Mouse (Mus musculus) kidney, adult 2 months (tissue): ENCODE data around the gene Spg7. TPM values are rescaled to one million over a fixed set of nuclear protein-coding genes. Genes with fewer than 3 reads are reported as not detected.
A peak's percentile ranks its signal among the peaks of the same experiment; 100 is the strongest.
"Not testable (repeated sequence)": the region's sequence is repeated elsewhere in the genome, so short reads cannot be mapped to it uniquely, and the experiment has no call there.

Experiments
- DNase-seq: peaks from one replicate; pipeline ENCODE4 v3.0.0; 2021
- H3K27ac ChIP-seq: fragments of 200-500 bp; 2 replicates; pipeline ENCODE4 v1.5.1; 2012; ENCODE audit warnings: low read depth, low read length, control low read depth, inconsistent platforms; ENCODE audit not compliant: insufficient read depth
- H3K27me3 ChIP-seq: fragments of 200-500 bp; replicated peaks from 2 replicates; pipeline ENCODE4 v1.6.1; 2012; ENCODE audit warnings: mild to moderate bottlenecking, moderate library complexity, low read length, inconsistent platforms; ENCODE audit not compliant: control insufficient read depth, insufficient read depth
- H3K36me3 ChIP-seq: fragments of 200-500 bp; 2 replicates; pipeline ENCODE4 v1.6.1; 2012; ENCODE audit warnings: mild to moderate bottlenecking, moderate library complexity, low read length, inconsistent platforms; ENCODE audit not compliant: control insufficient read depth, insufficient read depth
- H3K4me1 ChIP-seq: fragments of 200-500 bp; 2 replicates; pipeline ENCODE4 v1.6.1; 2011; ENCODE audit warnings: low read length; ENCODE audit not compliant: control insufficient read depth, insufficient read depth
- H3K4me3 ChIP-seq: fragments of 200-500 bp; 2 replicates; pipeline ENCODE4 v1.5.1; 2011; ENCODE audit warnings: mild to moderate bottlenecking, low read depth, low read length, control low read depth; ENCODE audit not compliant: insufficient read depth
- CTCF ChIP-seq: fragments of 200-500 bp; conservative IDR thresholded peaks from 2 replicates; pipeline ENCODE4 v1.5.1; 2011; ENCODE audit warnings: low read depth, mild to moderate bottlenecking, control low read depth, low read length, moderate library complexity, mixed read lengths; ENCODE audit not compliant: insufficient read depth, insufficient read length
- POLR2A ChIP-seq: fragments of 200-500 bp; IDR thresholded peaks from one replicate; pipeline ENCODE4 v1.6.1; 2011; ENCODE audit warnings: low read depth, low read length, control low read depth
- WGBS: fragments of 180-500 bp; shearing (Covaris S2); methylation state at CpG from one replicate; pipeline ENCODE4 v1.1.7; 2018; 5-methylcytosine and 5-hydroxymethylcytosine counted together
- polyA plus RNA-seq: library from polyadenylated mRNA; depleted of rRNA; stranded (reverse); fragments of >200 nt; gene quantifications from 2 replicates; pipeline ENCODE4 v1.2.3, GENCODE M21; 2012

The Spg7 gene
- polyA plus RNA-seq, 1 experiment, result 137 TPM

DNA sequence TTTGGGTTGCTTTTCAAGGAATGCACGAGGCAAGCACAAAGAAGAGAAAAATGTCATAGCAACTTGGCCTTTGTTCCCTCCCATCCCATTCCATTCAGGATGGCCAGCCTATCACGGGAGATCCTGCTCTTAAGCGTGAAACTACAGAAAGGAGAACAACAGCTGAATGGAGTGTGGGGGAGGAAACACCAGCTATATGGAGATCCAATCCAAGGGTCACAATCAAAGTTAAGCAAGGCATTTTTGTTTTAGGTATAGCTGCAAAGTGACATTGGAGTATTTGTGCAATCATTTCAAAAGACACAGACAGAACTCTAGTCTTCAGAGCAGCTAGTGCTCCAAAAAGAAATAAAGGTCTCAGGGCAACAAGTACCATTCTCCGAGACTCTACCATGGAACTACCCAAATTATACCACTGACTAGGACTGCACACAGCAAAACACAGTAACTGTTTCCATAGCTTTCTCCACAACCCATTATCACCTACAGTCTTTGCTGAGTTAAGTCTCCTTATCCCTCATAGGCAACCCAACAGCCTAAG, 22.6 kb upstream of the Spg7 start:
- no peaks in the 10 kb centered on the region for H3K36me3 ChIP-seq
- H3K27ac ChIP-seq, result no peak overlapping the region
- peaks cover 24% of the 10 kb centered on the region for H3K4me1 ChIP-seq
- H3K4me3 ChIP-seq, result no peak overlapping the region
- no peaks in the 10 kb centered on the region for H3K27me3 ChIP-seq
- 12% methylated on average over 4 of the region's 4 CpGs for WGBS
- DNase-seq, result peak; percentile 63
- TF ChIP-seq CTCF, result no peak
- no peak for TF ChIP-seq POLR2A

- Histone ChIP-seq H3K27ac (peak overlapping the region; percentile 36), H3K4me3 (peak overlapping the region; percentile 71), H3K36me3 (no peaks in the 10 kb centered on the region), H3K27me3 (no peaks in the 10 kb centered on the region), H3K4me1 (peaks cover 19% of the 10 kb centered on the region)
- TF ChIP-seq CTCF, result 0 out of 2 replicates have a peak, but pooled peaks have one; percentile 12
- no peak for TF ChIP-seq POLR2A
- peak; percentile 75 for DNase-seq
- under 1% methylated on average over 69 of the region's 71 CpGs for WGBS
Measured at GRCm38 (mm10) chr8:123041008-123041773, 21.6 kb upstream of the Spg7 start.

GRCm38 (mm10) chr8:123041774-123042105, 21.0 kb upstream of the Spg7 start:
- no peak for DNase-seq
- H3K27me3 ChIP-seq, result no peaks in the 10 kb centered on the region
- TF ChIP-seq CTCF (no peak), POLR2A (no peak)
- H3K4me1 ChIP-seq, result peaks cover 19% of the 10 kb centered on the region
- H3K4me3 ChIP-seq, result peak overlapping the region; percentile 71
- H3K36me3 ChIP-seq, result no peaks in the 10 kb centered on the region
- under 1% methylated on average over 60 of the region's 60 CpGs for WGBS
- H3K27ac ChIP-seq, result peak overlapping the region; percentile 36; the same call in 1 of the 2 replicates

- Histone ChIP-seq H3K36me3 (no peaks in the 10 kb centered on the region), H3K27ac (peak within 1 kb of the TSS; percentile 95), H3K4me1 (peaks cover 18% of the 10 kb centered on the region), H3K4me3 (peak within 1 kb of the TSS; percentile 85), H3K27me3 (no peaks in the 10 kb centered on the region)
- WGBS, result 1% methylated on average over 91 of the region's 91 CpGs
- DNase-seq, result peak; percentile 100
- TF ChIP-seq CTCF (no peak), POLR2A (peak; percentile 98)
Measured at GRCm38 (mm10) chr8:123042158-123042973, 20.4 kb upstream of the Spg7 start, which contains the start of gene Ankrd11. Ankrd11 (minus strand) TSS chr8:123042277.

DNA sequence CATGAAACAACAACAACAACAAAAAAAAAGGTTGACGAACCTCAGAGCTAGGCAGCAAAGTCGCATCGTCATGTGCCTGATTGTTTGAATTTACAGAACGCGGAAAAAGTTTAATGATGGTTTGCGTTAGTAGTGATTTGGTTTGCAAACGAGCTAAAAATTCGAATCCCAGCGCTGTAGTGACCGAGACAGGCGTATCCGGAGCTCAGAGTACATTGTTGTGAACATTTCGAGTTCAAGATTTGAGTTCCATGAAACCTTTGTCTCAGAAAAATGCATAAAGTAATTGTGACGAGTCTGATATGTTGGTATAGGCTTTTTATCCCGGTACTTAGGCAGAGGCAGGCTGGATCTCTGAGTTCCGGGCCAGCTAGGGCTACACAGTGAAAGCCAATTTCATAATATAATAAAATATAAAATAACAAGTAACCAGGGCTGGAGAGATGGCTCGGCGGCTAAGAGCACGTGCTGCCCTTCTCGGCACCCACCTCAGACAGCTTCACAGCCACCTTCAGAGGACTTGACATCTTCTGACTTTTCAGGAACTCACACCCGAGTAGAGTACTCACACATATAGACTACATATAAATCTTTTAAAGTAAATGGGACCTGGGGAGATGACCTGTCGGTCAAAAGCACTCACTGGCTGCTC, 19.6 kb upstream of the Spg7 start:
- no peaks in the 10 kb centered on the region for H3K27me3 ChIP-seq
- H3K4me3 ChIP-seq, result peak overlapping the region; percentile 85
- H3K27ac ChIP-seq, result peak overlapping the region; percentile 95
- no peaks in the 10 kb centered on the region for H3K36me3 ChIP-seq
- 4% methylated on average over 22 of the region's 22 CpGs for WGBS
- TF ChIP-seq CTCF, result no peak
- peaks cover 25% of the 10 kb centered on the region for H3K4me1 ChIP-seq
- DNase-seq, result no peak

- 59% methylated on average over 3 of the region's 3 CpGs for WGBS
- no peak for DNase-seq
- no peaks in the 10 kb centered on the region for H3K27me3 ChIP-seq
- H3K36me3 ChIP-seq, result no peaks in the 10 kb centered on the region
- H3K4me1 ChIP-seq, result peaks cover 26% of the 10 kb centered on the region
- no peak overlapping the region for H3K27ac ChIP-seq
- no peak overlapping the region for H3K4me3 ChIP-seq
- TF ChIP-seq CTCF (no peak), POLR2A (no peak)
Measured at GRCm38 (mm10) chr8:123043941-123044340, 18.8 kb upstream of the Spg7 start.

GRCm38 (mm10) chr8:123044743-123045425, 17.9 kb upstream of the Spg7 start:
- not testable (repeated sequence) for H3K4me3 ChIP-seq, H3K27ac ChIP-seq, H3K36me3 ChIP-seq, DNase-seq, H3K27me3 ChIP-seq
- WGBS, result 94% methylated on average over 23 of the region's 23 CpGs
- H3K4me1 ChIP-seq, result peaks cover 18% of the 10 kb centered on the region
